Mouse (Mus musculus): Measurements from ENCODE around the gene Setmar. TPM values are rescaled to one million over a fixed set of nuclear protein-coding genes. Genes with fewer than 3 reads are reported as not detected.
"Not testable (repeated sequence)": the region's sequence is repeated elsewhere in the genome, so short reads cannot be mapped to it uniquely, and the experiment has no call there.

The Setmar gene
- polyA plus RNA-seq (2016; fragmentation: Nextera tagmentation; extraction: Ambion mirVana) = 5.6 and 6.2 TPM in 2 replicates

- no peaks in the 10 kb centered on the region for H3K4me1 ChIP-seq (replicated peaks)
- peak; percentile 97 for ATAC-seq (ENCODE audit: insufficient number of reproducible peaks, low FRiP score)
- H3K9ac ChIP-seq = peak within 1 kb of the TSS; percentile 68
- peak within 1 kb of the TSS; percentile 72 for H3K4me2 ChIP-seq
- H3K36me3 ChIP-seq = no peaks in the 10 kb centered on the region
- H3K9me3 ChIP-seq (replicated peaks) = no peaks in the 10 kb centered on the region
- H3K4me3 ChIP-seq = peak within 1 kb of the TSS; percentile 61
- H3K27me3 ChIP-seq (replicated peaks) = no peaks in the 10 kb centered on the region
- under 1% methylated on average over 24 of the region's 24 CpGs for WGBS
- peak within 1 kb of the TSS; percentile 75 for H3K27ac ChIP-seq (ENCODE audit: poor library complexity, severe bottlenecking)
These were observed at the start of gene Setmar for GRCm38 (mm10) chr6:108064918-108065526. Gene Setmar (plus strand): TSS chr6:108065045.

- Histone ChIP-seq H3K4me2 (no peak overlapping the region), H3K27me3 (replicated peaks) (no peaks in the 10 kb centered on the region), H3K4me3 (no peak overlapping the region), H3K27ac (ENCODE audit: poor library complexity, severe bottlenecking) (no peak overlapping the region), H3K4me1 (replicated peaks) (no peaks in the 10 kb centered on the region), H3K9me3 (replicated peaks) (no peaks in the 10 kb centered on the region), H3K9ac (no peak overlapping the region), H3K36me3 (no peaks in the 10 kb centered on the region)
- ATAC-seq (ENCODE audit: insufficient number of reproducible peaks, low FRiP score) = no peak
- 83% methylated on average over 5 of the region's 5 CpGs for WGBS
These were observed 43.2 kb upstream of the Setmar start for GRCm38 (mm10) chr6:108021646-108022045.

GRCm38 (mm10) chr6:108055041-108055440 lies 9.8 kb upstream of the Setmar start:
- H3K36me3 ChIP-seq; H3K4me3 ChIP-seq; H3K27me3 ChIP-seq (replicated peaks); ATAC-seq (ENCODE audit: insufficient number of reproducible peaks, low FRiP score); H3K4me2 ChIP-seq; H3K4me1 ChIP-seq (replicated peaks); H3K9me3 ChIP-seq (replicated peaks); H3K27ac ChIP-seq (ENCODE audit: poor library complexity, severe bottlenecking); H3K9ac ChIP-seq: not testable (repeated sequence)
- WGBS = 0% methylated on average over 2 of the region's 2 CpGs

- no peaks in the 10 kb centered on the region for H3K9me3 ChIP-seq (replicated peaks)
- H3K4me1 ChIP-seq (replicated peaks) = no peaks in the 10 kb centered on the region
- WGBS = 64% methylated on average over 3 of the region's 3 CpGs
- H3K27me3 ChIP-seq (replicated peaks) = no peaks in the 10 kb centered on the region; the same call in none of the 2 replicates
- H3K27ac ChIP-seq (ENCODE audit: poor library complexity, severe bottlenecking) = no peak overlapping the region
- H3K4me2 ChIP-seq = no peak overlapping the region
- no peaks in the 10 kb centered on the region for H3K36me3 ChIP-seq
- H3K9ac ChIP-seq = no peak overlapping the region
- H3K4me3 ChIP-seq = no peak overlapping the region
- ATAC-seq (ENCODE audit: insufficient number of reproducible peaks, low FRiP score) = no peak
These were observed 8.9 kb upstream of the Setmar start for GRCm38 (mm10) chr6:108055946-108056345.

- Histone ChIP-seq H3K36me3 (no peaks in the 10 kb centered on the region), H3K9ac (no peak overlapping the region), H3K9me3 (replicated peaks) (no peaks in the 10 kb centered on the region), H3K27ac (ENCODE audit: poor library complexity, severe bottlenecking) (no peak overlapping the region), H3K4me2 (no peak overlapping the region), H3K27me3 (replicated peaks) (no peaks in the 10 kb centered on the region; the same call in none of the 2 replicates), H3K4me1 (replicated peaks) (no peaks in the 10 kb centered on the region), H3K4me3 (no peak overlapping the region)
- ATAC-seq (ENCODE audit: insufficient number of reproducible peaks, low FRiP score) = no peak
- 61% methylated on average over 4 of the region's 4 CpGs for WGBS
These were observed 7.5 kb upstream of the Setmar start for GRCm38 (mm10) chr6:108057353-108057752.

- Histone ChIP-seq H3K36me3 (no peaks in the 10 kb centered on the region), H3K9me3 (replicated peaks) (no peaks in the 10 kb centered on the region), H3K4me1 (replicated peaks) (no peaks in the 10 kb centered on the region), H3K9ac (no peak overlapping the region), H3K27me3 (replicated peaks) (no peaks in the 10 kb centered on the region; the same call in none of the 2 replicates), H3K4me2 (no peak overlapping the region), H3K27ac (ENCODE audit: poor library complexity, severe bottlenecking) (no peak overlapping the region), H3K4me3 (no peak overlapping the region)
- 83% methylated on average over 5 of the region's 5 CpGs for WGBS
- ATAC-seq (ENCODE audit: insufficient number of reproducible peaks, low FRiP score) = no peak
These were observed 6.8 kb upstream of the Setmar start for GRCm38 (mm10) chr6:108058066-108058465.

GRCm38 (mm10) chr6:108061121-108061520 lies 3.7 kb upstream of the Setmar start:
- 46% methylated on average over 3 of the region's 3 CpGs for WGBS
- Histone ChIP-seq H3K9ac (no peak overlapping the region), H3K27ac (ENCODE audit: poor library complexity, severe bottlenecking) (no peak overlapping the region), H3K9me3 (replicated peaks) (no peaks in the 10 kb centered on the region), H3K27me3 (replicated peaks) (no peaks in the 10 kb centered on the region; the same call in none of the 2 replicates), H3K36me3 (no peaks in the 10 kb centered on the region), H3K4me2 (no peak overlapping the region), H3K4me3 (no peak overlapping the region), H3K4me1 (replicated peaks) (no peaks in the 10 kb centered on the region)
- ATAC-seq (ENCODE audit: insufficient number of reproducible peaks, low FRiP score) = no peak

- H3K4me1 ChIP-seq (replicated peaks) = no peaks in the 10 kb centered on the region
- H3K9ac ChIP-seq = peak overlapping the region; percentile 50; the same call in 1 of the 2 replicates
- no peak; the same call in 1 of the 2 replicates for ATAC-seq (ENCODE audit: insufficient number of reproducible peaks, low FRiP score)
- no peaks in the 10 kb centered on the region for H3K36me3 ChIP-seq
- H3K27me3 ChIP-seq (replicated peaks) = no peaks in the 10 kb centered on the region
- H3K4me3 ChIP-seq = peak overlapping the region; percentile 61
- 7% methylated on average over 6 of the region's 6 CpGs for WGBS
- H3K9me3 ChIP-seq (replicated peaks) = no peaks in the 10 kb centered on the region
- peak overlapping the region; percentile 65 for H3K27ac ChIP-seq (ENCODE audit: poor library complexity, severe bottlenecking)
- H3K4me2 ChIP-seq = peak overlapping the region; percentile 72
These were observed 738 bp downstream of the Setmar start for GRCm38 (mm10) chr6:108065583-108065982.

- ATAC-seq (ENCODE audit: insufficient number of reproducible peaks, low FRiP score) = no peak
- Histone ChIP-seq H3K4me2 (no peak overlapping the region), H3K36me3 (peaks cover 13% of the 10 kb centered on the region), H3K9ac (no peak overlapping the region), H3K4me1 (replicated peaks) (no peaks in the 10 kb centered on the region), H3K4me3 (no peak overlapping the region), H3K27me3 (replicated peaks) (no peaks in the 10 kb centered on the region), H3K9me3 (replicated peaks) (peaks cover 7% of the 10 kb centered on the region; the same call in 1 of the 2 replicates), H3K27ac (ENCODE audit: poor library complexity, severe bottlenecking) (no peak overlapping the region)
- WGBS = 91% methylated on average over 7 of the region's 7 CpGs
These were observed 6.1 kb downstream of the Setmar start for GRCm38 (mm10) chr6:108070947-108071346.

DNA sequence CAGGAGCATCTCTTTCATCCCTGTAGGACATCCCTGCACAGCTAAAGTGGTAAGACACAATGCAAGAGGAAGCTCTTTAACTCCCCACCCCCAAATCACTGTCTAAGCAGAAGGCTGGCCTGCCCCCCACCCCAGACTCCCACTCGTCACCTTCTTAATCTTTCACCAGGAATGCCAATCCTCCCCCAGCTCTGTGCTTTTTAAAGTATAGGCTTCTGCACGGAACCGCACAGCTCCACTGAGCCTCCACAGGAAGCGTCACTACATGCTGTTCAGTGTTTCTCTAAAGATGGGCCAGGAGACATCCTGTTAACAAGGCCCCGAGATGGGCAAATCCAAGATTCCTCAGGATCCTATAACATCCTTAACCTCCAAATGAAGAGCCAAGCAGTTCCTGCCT lies 8.2 kb downstream of the Setmar start:
- peaks cover 7% of the 10 kb centered on the region; the same call in 1 of the 2 replicates for H3K9me3 ChIP-seq (replicated peaks)
- no peaks in the 10 kb centered on the region for H3K27me3 ChIP-seq (replicated peaks)
- no peaks in the 10 kb centered on the region for H3K4me1 ChIP-seq (replicated peaks)
- H3K4me2 ChIP-seq = no peak overlapping the region
- no peak for ATAC-seq (ENCODE audit: insufficient number of reproducible peaks, low FRiP score)
- no peak overlapping the region for H3K27ac ChIP-seq (ENCODE audit: poor library complexity, severe bottlenecking)
- H3K4me3 ChIP-seq = no peak overlapping the region
- peaks cover 15% of the 10 kb centered on the region for H3K36me3 ChIP-seq
- WGBS = 40% methylated on average over 5 of the region's 5 CpGs
- no peak overlapping the region for H3K9ac ChIP-seq

DNA sequence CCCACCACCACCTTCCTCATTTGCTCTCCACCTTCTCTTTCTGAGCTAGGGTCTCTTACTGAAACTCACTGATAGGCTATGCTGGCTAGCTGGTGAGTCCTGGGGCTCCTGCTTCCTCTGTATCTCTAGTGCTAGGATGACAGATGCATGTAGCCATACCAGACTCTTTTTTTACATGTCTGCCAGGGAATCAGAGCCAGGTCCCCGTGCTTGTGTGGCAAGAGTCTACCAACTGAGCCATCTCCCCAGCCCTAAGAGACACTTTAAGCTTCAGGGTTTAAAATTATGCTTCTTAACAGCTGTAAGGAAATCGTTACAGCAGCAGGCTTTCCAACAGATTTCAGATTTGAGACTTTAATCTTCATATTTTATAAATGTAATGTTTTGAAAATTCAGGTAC lies 9.1 kb downstream of the Setmar start:
- H3K4me3 ChIP-seq = no peak overlapping the region
- H3K4me2 ChIP-seq = no peak overlapping the region
- no peak overlapping the region for H3K9ac ChIP-seq
- no peak overlapping the region for H3K27ac ChIP-seq (ENCODE audit: poor library complexity, severe bottlenecking)
- no peak for ATAC-seq (ENCODE audit: insufficient number of reproducible peaks, low FRiP score)
- WGBS = 89% methylated on average over 2 of the region's 2 CpGs
- H3K27me3 ChIP-seq (replicated peaks) = no peaks in the 10 kb centered on the region
- no peaks in the 10 kb centered on the region for H3K4me1 ChIP-seq (replicated peaks)
- H3K36me3 ChIP-seq = peaks cover 15% of the 10 kb centered on the region
- peaks cover 7% of the 10 kb centered on the region; the same call in 1 of the 2 replicates for H3K9me3 ChIP-seq (replicated peaks)

DNA sequence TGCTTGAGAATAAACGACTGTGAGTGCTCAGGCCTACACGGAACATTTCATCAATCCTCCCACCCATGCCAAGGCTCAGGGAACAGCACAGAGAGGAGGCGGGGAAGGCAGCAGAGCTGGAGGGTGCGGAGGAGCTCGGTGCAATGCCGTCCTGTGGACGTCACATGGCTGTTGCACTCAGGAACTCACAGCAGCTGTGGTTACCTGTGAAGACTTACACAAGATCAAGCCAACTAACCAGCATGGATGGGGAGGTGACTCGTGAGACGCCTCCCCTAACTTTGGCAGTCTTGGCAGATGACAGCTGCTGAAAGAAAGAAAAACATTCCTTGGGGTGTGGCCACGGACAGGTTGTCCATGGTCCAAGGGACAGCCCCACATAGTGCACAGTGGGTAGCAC lies 9.8 kb downstream of the Setmar start:
- H3K36me3 ChIP-seq = peaks cover 15% of the 10 kb centered on the region
- no peaks in the 10 kb centered on the region for H3K4me1 ChIP-seq (replicated peaks)
- H3K27ac ChIP-seq (ENCODE audit: poor library complexity, severe bottlenecking) = no peak overlapping the region
- H3K27me3 ChIP-seq (replicated peaks) = no peaks in the 10 kb centered on the region
- no peak for ATAC-seq (ENCODE audit: insufficient number of reproducible peaks, low FRiP score)
- no peak overlapping the region for H3K9ac ChIP-seq
- 85% methylated on average over 10 of the region's 10 CpGs for WGBS
- H3K4me2 ChIP-seq = no peak overlapping the region
- H3K9me3 ChIP-seq (replicated peaks) = peaks cover 7% of the 10 kb centered on the region; the same call in 1 of the 2 replicates
- no peak overlapping the region for H3K4me3 ChIP-seq

Data from heart, embryonic 12.5 days (tissue).